Mouse (Mus musculus) hindbrain, embryonic 11.5 days (tissue): ENCODE measurements around the gene Celf2. TPM values are rescaled to one million over a fixed set of nuclear protein-coding genes. Genes with fewer than 3 reads are reported as not detected.

ENCODE experiments used
- ATAC-seq: fragments of 200-750 bp; cut with Nextera tagmentation; 2 replicates; pipeline ENCODE4 v1.8.0; 2017; ENCODE audit warnings: mild to moderate bottlenecking, moderate TSS enrichment, moderate library complexity; ENCODE audit not compliant: low FRiP score
- DNase-seq: peaks from one replicate; pipeline ENCODE4 v3.0.0-alpha.2; 2015; ENCODE audit warnings: low spot score
- H3K27ac ChIP-seq: fragments of 300-500 bp; sonication (generic); 2 replicates; pipeline ENCODE4 v1.5.1; 2014; ENCODE audit warnings: mild to moderate bottlenecking, low read depth, low read length
- H3K27me3 ChIP-seq: fragments of 300-500 bp; sonication (generic); 2 replicates; pipeline ENCODE4 v1.6.1; 2014; ENCODE audit warnings: mild to moderate bottlenecking, low read length, moderate library complexity, mixed read lengths; ENCODE audit not compliant: control insufficient read depth, insufficient read depth
- H3K36me3 ChIP-seq: fragments of 300-500 bp; sonication (generic); 2 replicates; pipeline ENCODE4 v1.6.1; 2014; ENCODE audit warnings: mild to moderate bottlenecking, low read length, moderate library complexity, mixed read lengths; ENCODE audit not compliant: control insufficient read depth, insufficient read depth
- H3K4me1 ChIP-seq: fragments of 300-500 bp; sonication (generic); replicated peaks from 2 replicates; pipeline ENCODE4 v1.6.1; 2014; ENCODE audit warnings: low read length, mixed read lengths; ENCODE audit not compliant: control insufficient read depth, insufficient read depth
- H3K4me2 ChIP-seq: fragments of 300-500 bp; sonication (generic); replicated peaks from 2 replicates; pipeline ENCODE4 v1.6.1; 2014; ENCODE audit warnings: mild to moderate bottlenecking, low read depth, low read length
- H3K4me3 ChIP-seq: fragments of 300-500 bp; sonication (generic); 2 replicates; pipeline ENCODE4 v1.5.1; 2014; ENCODE audit warnings: low read depth, low read length
- H3K9ac ChIP-seq: fragments of 300-500 bp; sonication (generic); 2 replicates; pipeline ENCODE4 v1.6.1; 2014; ENCODE audit warnings: low read depth, low read length
- H3K9me3 ChIP-seq: fragments of 300-500 bp; sonication (generic); 2 replicates; pipeline ENCODE4 v1.6.1; 2016; ENCODE audit warnings: low read length; ENCODE audit not compliant: control insufficient read depth
- WGBS: fragments of 180-500 bp; shearing (Covaris S2); extraction: QIAGEN DNeasy Blood & Tissue Kit; methylation state at CpG from one replicate; pipeline ENCODE4 v1.1.7; 2014; 5-methylcytosine and 5-hydroxymethylcytosine counted together
- polyA plus RNA-seq: library from polyadenylated mRNA; unstranded; fragments of >200 nt; fragmentation: Nextera tagmentation; extraction: Ambion mirVana; gene quantifications from 2 replicates; pipeline ENCODE4 v1.2.1, GENCODE M21; 2014

The Celf2 gene
- polyA plus RNA-seq, 1 experiment from 2014 or later: 82.4 TPM

- H3K4me3 ChIP-seq: no peak overlapping the region
- DNase-seq (no peak), ATAC-seq (no peak)
- no peak overlapping the region for H3K4me2 ChIP-seq
- no peaks in the 10 kb centered on the region for H3K36me3 ChIP-seq
- no peak overlapping the region for H3K27ac ChIP-seq
- no peak overlapping the region for H3K9ac ChIP-seq
- no peaks in the 10 kb centered on the region for H3K27me3 ChIP-seq
- no peaks in the 10 kb centered on the region for H3K9me3 ChIP-seq
- no peaks in the 10 kb centered on the region for H3K4me1 ChIP-seq
These were observed 260.4 kb downstream of the Celf2 start for GRCm38 (mm10) chr2:7249002-7249401.

GRCm38 (mm10) chr2:7245958-7246774 lies 263.2 kb downstream of the Celf2 start:
- Histone ChIP-seq H3K9me3 (no peaks in the 10 kb centered on the region), H3K4me1 (no peaks in the 10 kb centered on the region), H3K4me3 (no peak overlapping the region), H3K9ac (no peak overlapping the region), H3K36me3 (no peaks in the 10 kb centered on the region), H3K4me2 (no peak overlapping the region), H3K27me3 (no peaks in the 10 kb centered on the region), H3K27ac (no peak overlapping the region)
- WGBS: 74% methylated on average over 4 of the region's 4 CpGs
- DNase-seq (peak; percentile 25), ATAC-seq (no peak)

DNA sequence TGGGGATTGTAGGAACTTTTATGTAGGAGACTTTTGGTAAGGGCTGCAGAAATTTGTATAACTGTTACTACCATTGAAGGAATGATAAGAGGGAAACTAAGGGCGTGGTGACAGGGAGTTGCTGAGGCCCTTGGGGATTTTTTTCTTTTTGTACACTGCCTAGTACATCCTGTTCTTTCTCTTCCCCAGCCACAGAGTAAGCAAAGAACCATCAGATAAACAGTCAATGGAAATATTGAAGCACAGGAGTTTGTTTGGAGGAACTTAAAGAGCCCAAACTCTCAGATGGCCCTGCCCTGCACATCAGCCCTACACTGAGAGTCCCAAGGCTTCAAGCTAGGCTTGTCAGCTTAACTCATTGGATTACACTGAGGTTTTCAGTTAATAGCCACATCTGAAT lies 267.2 kb downstream of the Celf2 start:
- 83% methylated on average over 1 of the region's 1 CpGs for WGBS
- DNase-seq (no peak), ATAC-seq (no peak)
- Histone ChIP-seq H3K4me1 (no peaks in the 10 kb centered on the region), H3K9ac (no peak overlapping the region), H3K36me3 (no peaks in the 10 kb centered on the region), H3K9me3 (no peaks in the 10 kb centered on the region), H3K4me3 (no peak overlapping the region), H3K27me3 (no peaks in the 10 kb centered on the region), H3K4me2 (no peak overlapping the region), H3K27ac (no peak overlapping the region)

GRCm38 (mm10) chr2:7241523-7241941 lies 267.8 kb downstream of the Celf2 start:
- Histone ChIP-seq H3K4me3 (no peak overlapping the region), H3K27me3 (no peaks in the 10 kb centered on the region), H3K27ac (no peak overlapping the region), H3K9ac (no peak overlapping the region), H3K9me3 (no peaks in the 10 kb centered on the region), H3K36me3 (no peaks in the 10 kb centered on the region), H3K4me1 (no peaks in the 10 kb centered on the region), H3K4me2 (no peak overlapping the region)
- DNase-seq (peak; percentile 13), ATAC-seq (peak; percentile 45; the same call in 1 of the 2 replicates)
- 59% methylated on average over 4 of the region's 4 CpGs for WGBS

GRCm38 (mm10) chr2:7237283-7237682 lies 272.1 kb downstream of the Celf2 start:
- no peaks in the 10 kb centered on the region for H3K4me1 ChIP-seq
- DNase-seq (no peak), ATAC-seq (no peak)
- H3K27ac ChIP-seq: no peak overlapping the region
- H3K27me3 ChIP-seq: no peaks in the 10 kb centered on the region
- whole genome bisulfite sequencing: 84% methylated on average over 4 of the region's 4 CpGs
- H3K9me3 ChIP-seq: no peaks in the 10 kb centered on the region
- H3K36me3 ChIP-seq: no peaks in the 10 kb centered on the region
- no peak overlapping the region for H3K9ac ChIP-seq
- no peak overlapping the region for H3K4me2 ChIP-seq
- H3K4me3 ChIP-seq: no peak overlapping the region

DNA sequence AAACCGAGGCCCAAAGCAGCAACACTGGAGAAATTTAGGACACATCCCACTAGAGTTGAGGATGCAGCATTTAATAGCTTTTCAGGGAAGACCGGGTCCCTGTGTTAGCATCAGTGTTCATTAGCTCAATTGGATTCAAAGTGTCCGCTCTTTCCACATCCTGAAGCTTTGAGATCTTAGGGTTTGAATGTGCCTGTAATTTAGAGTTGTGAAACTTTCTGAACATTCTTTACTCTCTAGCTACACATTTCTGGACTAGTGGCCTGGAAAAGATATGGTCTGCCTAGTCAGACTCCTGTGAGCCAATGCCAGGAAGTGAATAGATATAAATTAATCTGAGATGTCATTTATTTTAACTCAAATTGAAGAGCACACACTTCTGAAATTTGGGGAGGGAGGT lies 272.9 kb downstream of the Celf2 start:
- ATAC-seq: no peak
- no peak overlapping the region for H3K27ac ChIP-seq
- H3K9ac ChIP-seq: no peak overlapping the region
- no peak for DNase-seq
- H3K36me3 ChIP-seq: no peaks in the 10 kb centered on the region
- 90% methylated on average over 3 of the region's 3 CpGs for WGBS
- no peaks in the 10 kb centered on the region for H3K4me1 ChIP-seq
- H3K27me3 ChIP-seq: no peaks in the 10 kb centered on the region
- H3K4me2 ChIP-seq: no peak overlapping the region
- no peak overlapping the region for H3K4me3 ChIP-seq
- no peaks in the 10 kb centered on the region for H3K9me3 ChIP-seq

- no peak overlapping the region for H3K4me2 ChIP-seq
- H3K4me3 ChIP-seq: no peak overlapping the region
- no peaks in the 10 kb centered on the region for H3K36me3 ChIP-seq
- no peaks in the 10 kb centered on the region for H3K27me3 ChIP-seq
- no peak overlapping the region for H3K9ac ChIP-seq
- 92% methylated on average over 4 of the region's 4 CpGs for WGBS
- DNase-seq (no peak), ATAC-seq (no peak)
- no peaks in the 10 kb centered on the region for H3K9me3 ChIP-seq
- no peak overlapping the region for H3K27ac ChIP-seq
- H3K4me1 ChIP-seq: no peaks in the 10 kb centered on the region
These were observed 274.2 kb downstream of the Celf2 start for GRCm38 (mm10) chr2:7235059-7235741.

DNA sequence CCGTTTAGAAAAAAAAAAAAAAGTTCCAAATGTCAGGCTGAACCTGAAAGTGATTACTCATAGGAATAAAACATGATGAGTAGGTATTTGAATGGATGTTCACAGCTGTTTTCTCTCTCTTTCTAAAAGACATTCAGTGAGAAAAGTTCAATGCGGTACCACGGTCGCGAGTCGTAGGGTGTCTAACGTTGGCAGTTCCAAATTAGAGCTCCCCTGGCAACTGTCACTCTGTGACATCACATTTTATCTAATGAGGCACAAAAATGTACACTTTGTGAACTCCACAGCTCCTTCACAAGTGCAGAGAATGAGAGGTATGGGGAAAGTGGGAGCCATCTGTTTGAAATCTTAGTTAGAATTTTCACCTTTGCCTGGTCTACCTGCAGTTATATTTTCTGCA lies 274.8 kb downstream of the Celf2 start:
- 85% methylated on average over 7 of the region's 7 CpGs for WGBS
- DNase-seq (no peak), ATAC-seq (no peak)
- Histone ChIP-seq H3K4me3 (no peak overlapping the region), H3K9ac (no peak overlapping the region), H3K27ac (no peak overlapping the region), H3K9me3 (no peaks in the 10 kb centered on the region), H3K4me1 (no peaks in the 10 kb centered on the region), H3K36me3 (no peaks in the 10 kb centered on the region), H3K27me3 (no peaks in the 10 kb centered on the region), H3K4me2 (no peak overlapping the region)

DNA sequence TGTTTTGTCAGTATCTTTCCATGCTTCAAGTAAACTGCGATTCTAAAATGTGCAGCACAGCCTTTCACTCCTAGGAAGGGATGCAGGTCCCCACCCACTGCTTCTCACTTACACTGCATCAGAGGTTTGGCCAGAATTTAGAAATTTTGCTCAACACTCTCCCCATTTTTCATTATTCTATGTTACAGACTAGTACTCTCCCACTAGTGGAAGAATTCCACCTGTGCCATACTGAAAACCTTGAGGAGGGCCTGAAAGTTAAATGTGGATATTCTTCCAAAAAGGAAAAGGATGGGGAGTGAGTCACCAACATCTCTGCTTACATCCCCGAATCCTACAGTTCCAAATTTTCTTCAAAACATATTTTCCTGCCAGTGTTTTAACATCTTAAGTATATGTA lies 276.0 kb downstream of the Celf2 start:
- H3K9ac ChIP-seq: no peak overlapping the region
- no peaks in the 10 kb centered on the region for H3K4me1 ChIP-seq
- DNase-seq (no peak), ATAC-seq (no peak)
- no peak overlapping the region for H3K27ac ChIP-seq
- H3K9me3 ChIP-seq: no peaks in the 10 kb centered on the region
- H3K36me3 ChIP-seq: no peaks in the 10 kb centered on the region
- 92% methylated on average over 2 of the region's 2 CpGs for WGBS
- H3K27me3 ChIP-seq: no peaks in the 10 kb centered on the region
- H3K4me2 ChIP-seq: no peak overlapping the region
- no peak overlapping the region for H3K4me3 ChIP-seq
